Mouse (Mus musculus): ENCODE measurements around the gene A1cf.

DNA sequence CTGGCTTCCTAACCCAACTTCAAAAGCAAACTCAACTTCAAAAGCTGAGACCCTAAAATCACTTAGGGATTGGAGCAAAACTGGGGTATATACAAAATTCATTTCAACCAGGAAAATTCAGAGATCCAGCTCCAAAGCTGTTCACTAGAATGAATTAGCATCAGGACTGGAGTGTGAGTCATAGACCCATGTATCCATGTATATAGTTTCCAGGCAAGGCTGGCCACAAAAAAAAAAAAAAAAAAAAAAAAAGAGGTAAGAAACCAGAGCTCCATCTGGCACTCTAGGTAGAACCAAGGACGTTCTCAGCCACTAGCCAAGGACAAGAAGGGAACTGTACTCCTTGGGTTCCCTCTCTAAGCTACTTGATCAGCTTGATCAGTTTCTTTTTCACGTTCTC lies 85.2 kb downstream of the A1cf start:
- TF ChIP-seq POLR2A (IDR thresholded peaks at IDR 0.05; ENCODE audit: borderline replicate concordance, insufficient read depth, low read length): no peak
- TF ChIP-seq CTCF (IDR thresholded peaks at IDR 0.05; ENCODE audit: borderline replicate concordance, insufficient read depth, low read depth, low read length): no peak

Data from cerebellum, adult 2 months (tissue).